Mouse (Mus musculus): ENCODE results near the gene Ifi27. TPM values are rescaled to one million over a fixed set of nuclear protein-coding genes. Genes with fewer than 3 reads are reported as not detected.

Ifi27 gene
- polyA plus RNA-seq (2011; ENCODE audit: insufficient read depth, insufficient read length, low read depth, missing spikeins), result 2.1 and 3.1 TPM in 2 replicates

GRCm38 (mm10) chr12:103433986-103434731 lies at the start of gene Ifi27:
Ifi27 (plus strand) TSS chr12:103434211.
- H3K27ac ChIP-seq (ENCODE audit: insufficient read depth, low read length), result no peak within 1 kb of the TSS
- H3K4me1 ChIP-seq (ENCODE audit: control insufficient read depth, insufficient read depth, low read length), result no peaks in the 10 kb centered on the region
- H3K9me3 ChIP-seq (replicated peaks; ENCODE audit: control insufficient read depth, insufficient read depth, low read length, poor library complexity, severe bottlenecking), result no peaks in the 10 kb centered on the region
- no peak within 1 kb of the TSS for H3K4me3 ChIP-seq (ENCODE audit: low read depth, low read length)
- no peaks in the 10 kb centered on the region for H3K36me3 ChIP-seq (ENCODE audit: control insufficient read depth, insufficient read depth, low read length, poor library complexity, severe bottlenecking)
- TF ChIP-seq EP300 (IDR thresholded peaks at IDR 0.05; ENCODE audit: insufficient read depth, low read depth, low read length), result no peak
- no peak for TF ChIP-seq CTCF (IDR thresholded peaks at IDR 0.05; ENCODE audit: low read depth, low read length)
- TF ChIP-seq POLR2A (IDR thresholded peaks at IDR 0.05; ENCODE audit: insufficient read depth, low read length), result no peak
- H3K27me3 ChIP-seq (ENCODE audit: control insufficient read depth, insufficient read depth, low read length, poor library complexity, severe bottlenecking), result no peaks in the 10 kb centered on the region
- H3K9ac ChIP-seq (ENCODE audit: low read depth, poor library complexity, severe bottlenecking), result no peak within 1 kb of the TSS

GRCm38 (mm10) chr12:103388505-103389347 lies 45.3 kb upstream of the Ifi27 start, which contains the start of gene Otub2:
Otub2 (plus strand) TSS chr12:103388682.
- Histone ChIP-seq H3K9me3 (replicated peaks; ENCODE audit: control insufficient read depth, insufficient read depth, low read length, poor library complexity, severe bottlenecking) (no peaks in the 10 kb centered on the region), H3K9ac (ENCODE audit: low read depth, poor library complexity, severe bottlenecking) (peak within 1 kb of the TSS; percentile 75), H3K36me3 (ENCODE audit: control insufficient read depth, insufficient read depth, low read length, poor library complexity, severe bottlenecking) (no peaks in the 10 kb centered on the region), H3K4me1 (ENCODE audit: control insufficient read depth, insufficient read depth, low read length) (no peaks in the 10 kb centered on the region), H3K27ac (ENCODE audit: insufficient read depth, low read length) (no peak within 1 kb of the TSS), H3K4me3 (ENCODE audit: low read depth, low read length) (peak within 1 kb of the TSS; percentile 81), H3K27me3 (ENCODE audit: control insufficient read depth, insufficient read depth, low read length, poor library complexity, severe bottlenecking) (no peaks in the 10 kb centered on the region)
- TF ChIP-seq CTCF (IDR thresholded peaks at IDR 0.05; ENCODE audit: low read depth, low read length) (no peak), POLR2A (IDR thresholded peaks at IDR 0.05; ENCODE audit: insufficient read depth, low read length) (no peak), EP300 (IDR thresholded peaks at IDR 0.05; ENCODE audit: insufficient read depth, low read depth, low read length) (no peak)

- H3K9me3 ChIP-seq (replicated peaks; ENCODE audit: control insufficient read depth, insufficient read depth, low read length, poor library complexity, severe bottlenecking), result no peaks in the 10 kb centered on the region
- TF ChIP-seq EP300 (IDR thresholded peaks at IDR 0.05; ENCODE audit: insufficient read depth, low read depth, low read length) (no peak), CTCF (IDR thresholded peaks at IDR 0.05; ENCODE audit: low read depth, low read length) (no peak), POLR2A (IDR thresholded peaks at IDR 0.05; ENCODE audit: insufficient read depth, low read length) (no peak)
- H3K36me3 ChIP-seq (ENCODE audit: control insufficient read depth, insufficient read depth, low read length, poor library complexity, severe bottlenecking), result no peaks in the 10 kb centered on the region
- peak overlapping the region; percentile 75 for H3K9ac ChIP-seq (ENCODE audit: low read depth, poor library complexity, severe bottlenecking)
- peak overlapping the region; percentile 81 for H3K4me3 ChIP-seq (ENCODE audit: low read depth, low read length)
- H3K27me3 ChIP-seq (ENCODE audit: control insufficient read depth, insufficient read depth, low read length, poor library complexity, severe bottlenecking), result no peaks in the 10 kb centered on the region
- no peak overlapping the region for H3K27ac ChIP-seq (ENCODE audit: insufficient read depth, low read length)
- H3K4me1 ChIP-seq (ENCODE audit: control insufficient read depth, insufficient read depth, low read length), result no peaks in the 10 kb centered on the region
Observed at GRCm38 (mm10) chr12:103389348-103389727, 44.7 kb upstream of the Ifi27 start.

- no peak for TF ChIP-seq POLR2A (IDR thresholded peaks at IDR 0.05; ENCODE audit: insufficient read depth, low read length)
- Histone ChIP-seq H3K4me1 (ENCODE audit: control insufficient read depth, insufficient read depth, low read length) (no peaks in the 10 kb centered on the region), H3K9ac (ENCODE audit: low read depth, poor library complexity, severe bottlenecking) (no peak overlapping the region), H3K9me3 (replicated peaks; ENCODE audit: control insufficient read depth, insufficient read depth, low read length, poor library complexity, severe bottlenecking) (no peaks in the 10 kb centered on the region), H3K36me3 (ENCODE audit: control insufficient read depth, insufficient read depth, low read length, poor library complexity, severe bottlenecking) (no peaks in the 10 kb centered on the region), H3K4me3 (ENCODE audit: low read depth, low read length) (no peak overlapping the region), H3K27me3 (ENCODE audit: control insufficient read depth, insufficient read depth, low read length, poor library complexity, severe bottlenecking) (no peaks in the 10 kb centered on the region), H3K27ac (ENCODE audit: insufficient read depth, low read length) (no peak overlapping the region)
Observed at GRCm38 (mm10) chr12:103389982-103390381, 44.0 kb upstream of the Ifi27 start.

GRCm38 (mm10) chr12:103391098-103391497 lies 42.9 kb upstream of the Ifi27 start:
- Histone ChIP-seq H3K36me3 (ENCODE audit: control insufficient read depth, insufficient read depth, low read length, poor library complexity, severe bottlenecking) (no peaks in the 10 kb centered on the region), H3K9ac (ENCODE audit: low read depth, poor library complexity, severe bottlenecking) (no peak overlapping the region), H3K9me3 (replicated peaks; ENCODE audit: control insufficient read depth, insufficient read depth, low read length, poor library complexity, severe bottlenecking) (no peaks in the 10 kb centered on the region), H3K27ac (ENCODE audit: insufficient read depth, low read length) (no peak overlapping the region), H3K27me3 (ENCODE audit: control insufficient read depth, insufficient read depth, low read length, poor library complexity, severe bottlenecking) (no peaks in the 10 kb centered on the region), H3K4me1 (ENCODE audit: control insufficient read depth, insufficient read depth, low read length) (no peaks in the 10 kb centered on the region), H3K4me3 (ENCODE audit: low read depth, low read length) (no peak overlapping the region)
- TF ChIP-seq CTCF (IDR thresholded peaks at IDR 0.05; ENCODE audit: low read depth, low read length) (no peak), POLR2A (IDR thresholded peaks at IDR 0.05; ENCODE audit: insufficient read depth, low read length) (no peak), EP300 (IDR thresholded peaks at IDR 0.05; ENCODE audit: insufficient read depth, low read depth, low read length) (no peak)

- H3K4me1 ChIP-seq (ENCODE audit: control insufficient read depth, insufficient read depth, low read length), result no peaks in the 10 kb centered on the region
- H3K36me3 ChIP-seq (ENCODE audit: control insufficient read depth, insufficient read depth, low read length, poor library complexity, severe bottlenecking), result no peaks in the 10 kb centered on the region
- no peak overlapping the region for H3K27ac ChIP-seq (ENCODE audit: insufficient read depth, low read length)
- H3K4me3 ChIP-seq (ENCODE audit: low read depth, low read length), result no peak overlapping the region
- no peaks in the 10 kb centered on the region for H3K9me3 ChIP-seq (replicated peaks; ENCODE audit: control insufficient read depth, insufficient read depth, low read length, poor library complexity, severe bottlenecking)
- TF ChIP-seq EP300 (IDR thresholded peaks at IDR 0.05; ENCODE audit: insufficient read depth, low read depth, low read length), result no peak
- no peak for TF ChIP-seq POLR2A (IDR thresholded peaks at IDR 0.05; ENCODE audit: insufficient read depth, low read length)
- TF ChIP-seq CTCF (IDR thresholded peaks at IDR 0.05; ENCODE audit: low read depth, low read length), result no peak
- no peak overlapping the region for H3K9ac ChIP-seq (ENCODE audit: low read depth, poor library complexity, severe bottlenecking)
- no peaks in the 10 kb centered on the region for H3K27me3 ChIP-seq (ENCODE audit: control insufficient read depth, insufficient read depth, low read length, poor library complexity, severe bottlenecking)
Observed at GRCm38 (mm10) chr12:103393528-103393927, 40.5 kb upstream of the Ifi27 start.

All from ES-Bruce4 (cell line).